Mouse (Mus musculus) heart, adult 2 months (tissue): ENCODE measurements around the gene Ak2.

ENCODE experiments used
- CTCF ChIP-seq: fragments of 200-600 bp; IDR thresholded peaks from 2 replicates; pipeline ENCODE4 v1.8.1; 2022; ENCODE audit warnings: antibody characterized with exemption, mild to moderate bottlenecking, moderate library complexity
- EP300 ChIP-seq: fragments of 200-500 bp; IDR thresholded peaks from 2 replicates; pipeline ENCODE4 v1.6.1; 2011; ENCODE audit warnings: low read depth, low read length, control low read depth; ENCODE audit not compliant: insufficient read depth
- POLR2A ChIP-seq: fragments of 200-500 bp; IDR thresholded peaks from 2 replicates; pipeline ENCODE4 v1.6.1; 2011; ENCODE audit warnings: mild to moderate bottlenecking, low read depth, low read length, control low read depth; ENCODE audit not compliant: insufficient read depth

- no peak for TF ChIP-seq POLR2A
- no peak for TF ChIP-seq CTCF
- no peak for TF ChIP-seq EP300
Observed at GRCm38 (mm10) chr4:129059125-129059551, 67.4 kb downstream of the Ak2 start.
